Mouse (Mus musculus): Measurements from ENCODE around the gene Poldip2.

Poldip2 gene

DNA sequence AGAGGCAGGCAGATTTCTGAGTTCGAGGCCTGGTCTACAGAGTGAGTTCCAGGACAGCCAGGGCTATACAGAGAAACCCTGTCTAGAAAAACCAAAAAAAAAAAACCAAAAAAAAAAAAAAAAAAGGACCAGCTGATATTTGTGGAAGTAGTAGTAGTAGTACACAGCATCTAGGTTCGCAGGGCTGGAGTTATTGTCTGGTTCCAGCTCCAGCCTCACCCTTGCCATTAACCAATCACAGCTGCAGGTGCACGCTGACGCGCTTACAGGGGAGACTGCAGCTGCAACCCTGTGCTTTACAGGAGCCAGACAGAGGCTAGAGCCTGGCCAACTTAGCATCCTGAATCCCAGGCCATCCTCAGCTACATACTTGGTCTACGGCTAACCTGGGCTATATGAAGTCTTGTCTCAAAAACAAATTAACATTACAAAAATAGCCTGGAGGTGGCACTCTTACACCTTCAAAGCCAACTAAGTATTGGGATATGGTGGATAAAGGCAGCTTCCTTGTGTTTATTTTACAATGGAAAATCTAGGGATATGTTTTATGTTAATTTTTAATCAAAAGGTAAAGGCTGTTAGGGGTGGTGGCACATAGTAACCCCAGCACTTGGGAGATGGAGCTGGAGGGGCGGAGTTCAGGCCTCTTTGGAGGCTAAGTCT lies 32.6 kb downstream of the Poldip2 start:
- DNase-seq (ENCODE audit: low spot score in 2 of 2): no peak

GRCm38 (mm10) chr11:78545181-78545580 lies 33.2 kb downstream of the Poldip2 start:
- no peak for DNase-seq (ENCODE audit: low spot score in 2 of 2)

DNA sequence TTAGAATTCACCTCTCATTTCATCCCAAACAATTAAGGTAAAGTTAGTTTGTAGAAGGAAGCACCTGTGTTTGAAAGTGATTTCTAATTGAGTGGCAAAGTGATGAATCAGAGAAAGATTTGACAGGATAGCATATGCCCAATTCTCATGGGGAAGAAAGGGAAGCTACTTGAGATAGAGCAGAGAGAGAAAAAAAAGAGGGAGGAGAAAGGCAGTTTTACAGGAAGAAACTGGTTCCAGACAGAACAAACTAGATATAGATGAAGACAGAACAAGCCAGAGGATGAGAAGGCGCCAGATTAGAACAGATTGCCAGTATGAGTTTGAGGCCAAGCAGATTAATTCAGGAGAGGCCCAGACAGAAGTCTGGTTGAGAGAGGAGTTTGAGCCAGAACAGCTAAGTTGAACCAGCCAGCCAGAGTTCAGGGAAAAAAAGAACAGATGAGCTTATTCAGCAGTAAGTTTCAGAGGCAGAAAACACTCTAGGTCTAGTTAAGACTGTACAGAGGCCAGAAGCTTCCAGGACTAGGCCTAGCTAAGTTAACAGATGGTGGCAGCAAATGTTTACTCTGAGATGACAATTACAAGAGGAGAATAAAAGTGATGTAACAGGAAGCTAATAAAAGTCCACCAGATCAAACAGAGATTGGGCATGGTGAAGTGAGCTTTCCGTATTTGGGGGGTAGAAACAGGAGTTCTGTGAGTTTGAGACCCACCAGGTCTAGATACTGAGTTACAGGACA lies 35.9 kb downstream of the Poldip2 start:
- DNase-seq (ENCODE audit: low spot score in 2 of 2): no peak

DNA sequence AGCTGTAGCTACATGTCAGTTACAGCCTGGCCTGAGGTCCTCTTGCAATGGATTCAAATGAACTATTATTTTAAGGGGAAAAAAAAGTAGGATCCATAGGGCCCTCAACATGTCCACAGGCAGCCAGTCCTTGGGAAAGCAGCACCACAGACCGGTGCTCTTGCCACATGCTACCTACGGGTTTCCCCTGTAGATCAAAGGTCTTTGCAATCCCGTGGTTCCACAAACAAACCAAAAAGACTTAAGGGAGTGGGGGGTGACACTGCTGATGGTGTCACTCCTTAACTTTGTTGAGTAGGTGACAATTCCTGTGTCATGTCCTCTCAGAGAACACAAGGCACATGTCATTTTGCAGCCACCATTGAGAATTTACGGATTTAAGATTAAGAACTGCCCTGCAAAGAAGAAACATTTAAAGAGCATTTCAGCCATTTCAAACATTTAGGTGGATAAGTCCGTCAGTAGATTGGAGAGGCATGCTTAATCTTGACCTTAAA lies 37.5 kb downstream of the Poldip2 start:
- no peak for DNase-seq (ENCODE audit: low spot score in 2 of 2)

DNA sequence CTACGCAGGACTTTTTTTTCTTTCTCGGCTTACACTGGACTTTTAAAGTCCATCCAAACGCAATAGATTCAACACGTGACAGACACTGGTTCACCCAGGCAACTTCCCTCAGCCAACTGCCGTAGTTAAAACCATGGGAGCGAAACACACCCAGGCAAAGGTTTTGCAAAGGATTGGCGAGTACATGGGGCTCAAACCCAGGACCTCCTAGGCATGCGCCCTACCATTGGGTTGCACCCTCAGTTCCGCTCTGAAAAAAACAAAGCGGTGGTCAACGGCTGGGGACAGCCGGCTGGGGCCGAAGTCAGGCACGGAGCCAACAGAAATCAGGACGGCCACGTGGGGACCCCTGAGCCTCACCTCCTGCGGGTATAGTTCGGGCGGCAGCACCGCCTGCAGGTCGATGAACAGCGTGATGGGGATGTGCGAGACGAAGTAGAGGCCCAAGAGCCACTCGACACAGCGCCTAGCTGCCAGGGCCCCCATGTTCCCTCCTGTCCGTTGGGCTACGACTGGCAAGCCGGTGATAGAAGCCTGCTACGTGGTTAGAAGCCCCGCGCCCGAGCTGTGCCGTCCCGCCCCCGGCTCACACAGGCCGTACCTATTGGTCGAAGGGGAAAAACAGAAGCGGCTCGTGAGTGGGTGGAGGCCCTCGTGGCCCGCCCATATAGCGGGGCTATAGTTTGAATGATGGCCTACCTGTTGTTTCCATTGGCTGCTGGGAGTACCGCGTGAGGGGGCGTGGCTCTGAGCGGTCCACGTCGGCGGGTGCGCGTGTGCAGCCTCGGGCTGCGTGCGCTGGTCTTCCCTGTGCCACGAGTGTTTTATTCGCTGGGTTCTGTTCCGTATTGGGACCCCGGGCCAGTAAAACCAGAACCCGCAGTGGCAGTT lies 38.4 kb downstream of the Poldip2 start, which contains the start of gene Tmem97:
Gene Tmem97 (minus strand): TSS at position 610 of the 891 bp plus-strand sequence.
- peak; percentile 89 to 95 for DNase-seq (ENCODE audit: low spot score in 2 of 2)

GRCm38 (mm10) chr11:78551059-78551398 lies 39.0 kb downstream of the Poldip2 start:
- no peak for DNase-seq (ENCODE audit: low spot score in 2 of 2)

DNA sequence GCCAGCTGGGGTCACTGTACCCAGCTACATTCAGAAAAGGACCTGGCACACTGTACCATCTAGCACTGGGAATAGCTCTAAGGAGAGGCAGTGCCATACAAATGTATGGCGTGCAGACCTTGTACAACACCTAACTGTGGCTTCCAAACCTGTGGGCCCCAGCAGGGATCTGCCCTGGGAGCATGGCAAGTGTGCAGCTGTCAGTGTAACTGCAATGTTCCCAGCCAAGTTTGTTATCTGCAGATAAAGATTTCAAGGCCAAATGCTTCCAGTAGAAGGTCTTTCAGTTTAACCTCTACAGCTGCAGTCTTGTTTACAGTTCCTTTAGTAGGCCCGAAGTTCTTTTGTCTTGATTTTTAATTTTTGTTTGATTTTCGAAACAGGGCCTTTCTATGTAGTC lies 43.6 kb downstream of the Poldip2 start:
- DNase-seq (ENCODE audit: low spot score in 2 of 2): no peak

GRCm38 (mm10) chr11:78556070-78556469 lies 44.1 kb downstream of the Poldip2 start:
- no peak for DNase-seq (ENCODE audit: low spot score in 2 of 2)

- DNase-seq (ENCODE audit: low spot score in 2 of 2): no peak
Observed at GRCm38 (mm10) chr11:78557241-78557640, 45.2 kb downstream of the Poldip2 start.

DNA sequence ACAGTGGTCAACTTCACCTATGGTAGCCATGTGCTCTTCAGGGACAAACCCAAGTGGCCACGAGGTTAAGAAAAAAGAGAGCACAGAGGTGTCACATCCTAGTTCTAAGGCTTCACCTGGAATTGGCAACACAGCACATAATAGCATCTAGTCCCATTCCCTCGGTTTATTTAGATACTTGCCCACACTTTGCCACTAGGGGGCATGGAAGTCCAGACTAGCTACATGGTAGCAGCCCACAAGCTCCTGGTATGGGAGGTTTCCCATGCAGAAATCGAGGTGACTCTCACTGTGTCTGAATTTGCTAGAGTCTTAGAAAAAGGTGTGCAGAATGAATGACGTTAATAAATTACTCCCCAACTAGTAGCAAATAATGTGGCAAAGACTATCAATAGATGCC lies 48.5 kb downstream of the Poldip2 start:
- peak; percentile 45 to 56 for DNase-seq (ENCODE audit: low spot score in 2 of 2)

GRCm38 (mm10) chr11:78566775-78567174 lies 54.8 kb downstream of the Poldip2 start:
- no peak for DNase-seq (ENCODE audit: low spot score in 2 of 2)

GRCm38 (mm10) chr11:78567614-78568013 lies 55.6 kb downstream of the Poldip2 start:
- no peak for DNase-seq (ENCODE audit: low spot score in 2 of 2)

DNA sequence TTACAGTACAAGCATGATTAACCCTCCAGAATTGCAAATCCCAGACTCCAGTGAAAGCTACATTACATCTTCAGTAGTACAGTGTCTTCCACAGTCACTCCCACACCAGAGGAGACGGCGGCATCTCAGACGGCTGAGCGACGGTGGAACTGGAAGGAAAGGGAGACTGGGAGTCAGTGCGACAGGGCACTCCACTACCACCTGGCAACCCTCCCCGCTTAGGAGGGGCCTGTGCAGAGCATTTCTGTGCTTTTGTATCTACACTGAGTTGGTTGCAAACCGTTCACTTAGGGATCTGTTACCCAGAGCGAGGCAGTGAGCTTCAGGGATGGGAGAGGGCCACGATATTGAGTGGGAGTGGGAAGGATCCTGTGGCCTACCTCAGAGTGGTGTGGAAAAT lies 56.8 kb downstream of the Poldip2 start:
- no peak for DNase-seq (ENCODE audit: low spot score in 2 of 2)

DNA sequence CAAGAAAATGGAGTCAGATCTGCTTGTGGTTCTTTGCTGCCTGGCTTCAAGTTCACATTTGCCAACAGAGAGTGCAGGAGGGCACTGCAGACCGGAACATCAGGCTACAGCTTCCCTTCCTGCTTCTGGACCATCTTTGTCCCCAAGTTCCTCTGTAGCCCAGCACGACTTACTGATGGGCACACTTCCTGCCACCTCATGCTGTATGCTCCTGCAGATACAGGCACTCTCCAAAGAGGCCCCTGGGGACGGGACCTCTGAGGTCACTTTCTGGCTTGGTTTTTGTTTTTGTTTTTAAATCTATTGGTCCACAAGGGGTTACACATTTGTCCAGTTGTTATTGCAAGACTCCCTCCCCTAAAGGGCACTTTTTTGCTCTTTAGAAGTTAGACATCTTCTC lies 57.8 kb downstream of the Poldip2 start:
- DNase-seq (ENCODE audit: low spot score in 2 of 2): no peak

- no peak for DNase-seq (ENCODE audit: low spot score in 2 of 2)
Observed at GRCm38 (mm10) chr11:78571441-78571840, 59.4 kb downstream of the Poldip2 start.

- no peak for DNase-seq (ENCODE audit: low spot score in 2 of 2)
Observed at GRCm38 (mm10) chr11:78571854-78572253, 59.9 kb downstream of the Poldip2 start.

Measured in urinary bladder, postnatal 36 days (tissue).